Mouse (Mus musculus): ENCODE data around the gene Glul. TPM values are rescaled to one million over a fixed set of nuclear protein-coding genes. Genes with fewer than 3 reads are reported as not detected.

The Glul gene
- polyA plus RNA-seq, 1 experiment from 2014 or later = 206 TPM

GRCm38 (mm10) chr1:153894201-153894893 is 5.4 kb upstream of the Glul start:
- Histone ChIP-seq H3K4me2 (replicated peaks) (no peak overlapping the region), H3K9me3 (ENCODE audit: control insufficient read depth, low read length) (no peaks in the 10 kb centered on the region), H3K9ac (no peak overlapping the region), H3K36me3 (replicated peaks; ENCODE audit: control insufficient read depth, insufficient read depth) (no peaks in the 10 kb centered on the region), H3K27me3 (ENCODE audit: control insufficient read depth, insufficient read depth, low read length) (no peaks in the 10 kb centered on the region), H3K27ac (no peak overlapping the region), H3K4me3 (replicated peaks; ENCODE audit: low read length) (no peak overlapping the region), H3K4me1 (replicated peaks; ENCODE audit: control insufficient read depth, insufficient read depth, low read length) (peaks cover 8% of the 10 kb centered on the region; the same call in 1 of the 2 replicates)
- WGBS = 62% methylated on average over 8 of the region's 8 CpGs
- no peak for DNase-seq (ENCODE audit: low spot score)
- ATAC-seq (ENCODE audit: low FRiP score) = no peak

GRCm38 (mm10) chr1:153894979-153895378 is 4.8 kb upstream of the Glul start:
- Histone ChIP-seq H3K4me3 (replicated peaks; ENCODE audit: low read length) (no peak overlapping the region), H3K36me3 (replicated peaks; ENCODE audit: control insufficient read depth, insufficient read depth) (no peaks in the 10 kb centered on the region), H3K4me1 (replicated peaks; ENCODE audit: control insufficient read depth, insufficient read depth, low read length) (peaks cover 8% of the 10 kb centered on the region; the same call in 1 of the 2 replicates), H3K27me3 (ENCODE audit: control insufficient read depth, insufficient read depth, low read length) (no peaks in the 10 kb centered on the region), H3K27ac (no peak overlapping the region), H3K9ac (no peak overlapping the region), H3K4me2 (replicated peaks) (no peak overlapping the region), H3K9me3 (ENCODE audit: control insufficient read depth, low read length) (no peaks in the 10 kb centered on the region)
- ATAC-seq (ENCODE audit: low FRiP score) (no peak), DNase-seq (ENCODE audit: low spot score) (peak; percentile 92)
- WGBS = 36% methylated on average over 5 of the region's 5 CpGs

GRCm38 (mm10) chr1:153897196-153897595 is 2.5 kb upstream of the Glul start:
- Histone ChIP-seq H3K4me1 (replicated peaks; ENCODE audit: control insufficient read depth, insufficient read depth, low read length) (peaks cover 20% of the 10 kb centered on the region), H3K4me3 (replicated peaks; ENCODE audit: low read length) (no peak overlapping the region), H3K27ac (no peak overlapping the region), H3K27me3 (ENCODE audit: control insufficient read depth, insufficient read depth, low read length) (no peaks in the 10 kb centered on the region), H3K4me2 (replicated peaks) (no peak overlapping the region), H3K36me3 (replicated peaks; ENCODE audit: control insufficient read depth, insufficient read depth) (no peaks in the 10 kb centered on the region), H3K9me3 (ENCODE audit: control insufficient read depth, low read length) (no peaks in the 10 kb centered on the region), H3K9ac (no peak overlapping the region)
- no peak for ATAC-seq (ENCODE audit: low FRiP score)
- no peak for DNase-seq (ENCODE audit: low spot score)
- WGBS = 90% methylated on average over 8 of the region's 8 CpGs

- Histone ChIP-seq H3K27ac (peak overlapping the region; percentile 97), H3K27me3 (ENCODE audit: control insufficient read depth, insufficient read depth, low read length) (no peaks in the 10 kb centered on the region), H3K4me2 (replicated peaks) (peak overlapping the region; percentile 81), H3K4me3 (replicated peaks; ENCODE audit: low read length) (peak overlapping the region; percentile 84), H3K4me1 (replicated peaks; ENCODE audit: control insufficient read depth, insufficient read depth, low read length) (peaks cover 35% of the 10 kb centered on the region), H3K9ac (peak overlapping the region; percentile 86), H3K36me3 (replicated peaks; ENCODE audit: control insufficient read depth, insufficient read depth) (peaks cover 15% of the 10 kb centered on the region), H3K9me3 (ENCODE audit: control insufficient read depth, low read length) (no peaks in the 10 kb centered on the region)
- ATAC-seq (ENCODE audit: low FRiP score) (peak; percentile 56), DNase-seq (ENCODE audit: low spot score) (no peak)
- 14% methylated on average over 22 of the region's 22 CpGs for WGBS
These were observed 584 bp upstream of the Glul start for GRCm38 (mm10) chr1:153898989-153899730.

GRCm38 (mm10) chr1:153900381-153900780 is 637 bp downstream of the Glul start:
- DNase-seq (ENCODE audit: low spot score) = no peak
- ATAC-seq (ENCODE audit: low FRiP score) = peak; percentile 40; the same call in 1 of the 2 replicates
- peaks cover 32% of the 10 kb centered on the region for H3K4me1 ChIP-seq (replicated peaks; ENCODE audit: control insufficient read depth, insufficient read depth, low read length)

GRCm38 (mm10) chr1:153900860-153901730 is 1.4 kb downstream of the Glul start:
- 3% methylated on average over 25 of the region's 25 CpGs for WGBS

More at GRCm38 (mm10) chr1:153900381-153900780, 637 bp downstream of the Glul start:
- no peaks in the 10 kb centered on the region for H3K27me3 ChIP-seq (ENCODE audit: control insufficient read depth, insufficient read depth, low read length)
- no peaks in the 10 kb centered on the region for H3K9me3 ChIP-seq (ENCODE audit: control insufficient read depth, low read length)
- peak overlapping the region; percentile 97 for H3K27ac ChIP-seq
- under 1% methylated on average over 36 of the region's 36 CpGs for WGBS
- peak overlapping the region; percentile 84 for H3K4me3 ChIP-seq (replicated peaks; ENCODE audit: low read length)
- peak overlapping the region; percentile 86 for H3K9ac ChIP-seq
- peaks cover 27% of the 10 kb centered on the region for H3K36me3 ChIP-seq (replicated peaks; ENCODE audit: control insufficient read depth, insufficient read depth)
- peak overlapping the region; percentile 81 for H3K4me2 ChIP-seq (replicated peaks)

GRCm38 (mm10) chr1:153903006-153903405 is 3.3 kb downstream of the Glul start:
- peak overlapping the region; percentile 84; the same call in 1 of the 2 replicates for H3K4me3 ChIP-seq (replicated peaks; ENCODE audit: low read length)
- H3K4me2 ChIP-seq (replicated peaks) = peak overlapping the region; percentile 81
- no peaks in the 10 kb centered on the region for H3K9me3 ChIP-seq (ENCODE audit: control insufficient read depth, low read length)
- H3K9ac ChIP-seq = 0 out of 2 replicates have a peak overlapping the region, but pooled peaks have one; percentile 14
- H3K36me3 ChIP-seq (replicated peaks; ENCODE audit: control insufficient read depth, insufficient read depth) = peaks cover 53% of the 10 kb centered on the region
- 40% methylated on average over 13 of the region's 13 CpGs for WGBS
- H3K27me3 ChIP-seq (ENCODE audit: control insufficient read depth, insufficient read depth, low read length) = no peaks in the 10 kb centered on the region
- ATAC-seq (ENCODE audit: low FRiP score) (no peak), DNase-seq (ENCODE audit: low spot score) (no peak)
- peaks cover 32% of the 10 kb centered on the region for H3K4me1 ChIP-seq (replicated peaks; ENCODE audit: control insufficient read depth, insufficient read depth, low read length)
- no peak overlapping the region for H3K27ac ChIP-seq

More at GRCm38 (mm10) chr1:153900860-153901730, 1.4 kb downstream of the Glul start:
- DNase-seq (ENCODE audit: low spot score) (no peak), ATAC-seq (ENCODE audit: low FRiP score) (no peak)
- Histone ChIP-seq H3K4me1 (replicated peaks; ENCODE audit: control insufficient read depth, insufficient read depth, low read length) (peaks cover 32% of the 10 kb centered on the region), H3K9ac (peak overlapping the region; percentile 86), H3K4me3 (replicated peaks; ENCODE audit: low read length) (peak overlapping the region; percentile 84), H3K36me3 (replicated peaks; ENCODE audit: control insufficient read depth, insufficient read depth) (peaks cover 34% of the 10 kb centered on the region), H3K27ac (peak overlapping the region; percentile 97), H3K4me2 (replicated peaks) (peak overlapping the region; percentile 81), H3K27me3 (ENCODE audit: control insufficient read depth, insufficient read depth, low read length) (no peaks in the 10 kb centered on the region), H3K9me3 (ENCODE audit: control insufficient read depth, low read length) (no peaks in the 10 kb centered on the region)

- Histone ChIP-seq H3K4me1 (replicated peaks; ENCODE audit: control insufficient read depth, insufficient read depth, low read length) (peaks cover 27% of the 10 kb centered on the region), H3K9ac (no peak overlapping the region), H3K27ac (no peak overlapping the region), H3K4me2 (replicated peaks) (no peak overlapping the region), H3K9me3 (ENCODE audit: control insufficient read depth, low read length) (no peaks in the 10 kb centered on the region), H3K4me3 (replicated peaks; ENCODE audit: low read length) (no peak overlapping the region), H3K27me3 (ENCODE audit: control insufficient read depth, insufficient read depth, low read length) (no peaks in the 10 kb centered on the region), H3K36me3 (replicated peaks; ENCODE audit: control insufficient read depth, insufficient read depth) (peaks cover 65% of the 10 kb centered on the region)
- WGBS = 94% methylated on average over 14 of the region's 14 CpGs
- ATAC-seq (ENCODE audit: low FRiP score) (no peak), DNase-seq (ENCODE audit: low spot score) (no peak)
These were observed 4.5 kb downstream of the Glul start for GRCm38 (mm10) chr1:153904236-153904635.

Data from hindbrain, embryonic 14.5 days (tissue).